Mouse (Mus musculus): Measurements from ENCODE around the gene Tmem132a.

GRCm38 (mm10) chr19:10828321-10828720, 41.4 kb downstream of the Tmem132a start:
- no peak for TF ChIP-seq CTCF (IDR thresholded peaks at IDR 0.05; ENCODE audit: low read depth, low read length)
- TF ChIP-seq POLR2A (IDR thresholded peaks at IDR 0.05; ENCODE audit: borderline replicate concordance, low read depth, low read length), result no peak
